Mouse (Mus musculus): Measurements from ENCODE around the gene Mad1l1. TPM values are rescaled to one million over a fixed set of nuclear protein-coding genes. Genes with fewer than 3 reads are reported as not detected.

Mad1l1 gene
- polyA plus RNA-seq, 1 experiment from 2014 or later, result 57.9 TPM

DNA sequence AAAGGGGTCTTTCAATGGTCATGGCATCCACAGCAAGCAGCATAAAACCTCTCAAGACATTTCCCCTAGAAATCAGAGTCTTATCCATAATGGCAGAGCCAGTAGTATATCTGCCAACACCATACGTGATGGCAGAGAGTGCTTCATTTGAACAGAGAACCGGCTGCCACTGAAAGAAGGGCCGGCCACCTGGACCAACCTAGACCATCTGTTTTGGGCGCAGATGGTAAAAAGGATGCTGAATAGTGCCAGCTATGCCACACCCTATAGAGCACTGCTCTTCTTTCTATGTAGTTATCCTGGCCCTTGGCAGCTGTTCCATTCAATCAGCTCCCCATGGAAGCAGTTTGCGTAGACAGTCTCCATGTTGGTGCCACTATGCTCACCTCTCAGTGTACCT lies 222.6 kb downstream of the Mad1l1 start:
- 96% methylated on average over 5 of the region's 5 CpGs for WGBS
- Histone ChIP-seq H3K27me3 (ENCODE audit: low read depth, poor library complexity, severe bottlenecking) (no peaks in the 10 kb centered on the region), H3K9me3 (replicated peaks) (no peaks in the 10 kb centered on the region), H3K36me3 (peaks cover 13% of the 10 kb centered on the region; the same call in 1 of the 2 replicates), H3K27ac (replicated peaks) (no peak overlapping the region), H3K4me3 (no peak overlapping the region), H3K4me1 (peaks cover 17% of the 10 kb centered on the region)
- no peak for DNase-seq (ENCODE audit: low spot score)

DNA sequence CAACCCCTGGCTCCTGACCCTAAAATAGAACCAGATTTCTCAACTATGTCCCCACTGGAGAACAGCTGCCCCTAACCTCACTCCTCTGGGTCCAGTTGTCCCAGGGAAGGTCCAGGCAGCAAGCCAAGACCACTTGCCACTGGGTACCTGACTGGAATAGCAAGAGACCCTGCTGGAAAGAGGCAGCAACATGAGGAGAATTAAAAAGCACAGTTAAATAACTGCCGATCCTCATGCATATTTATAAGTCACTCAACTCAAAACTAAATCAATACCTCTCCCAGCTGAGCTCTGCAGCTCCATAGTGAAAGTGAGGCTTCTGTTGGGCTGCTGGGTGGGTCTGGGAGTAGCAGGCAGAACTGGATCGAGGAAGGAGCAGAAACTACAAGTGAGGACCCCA lies 226.1 kb downstream of the Mad1l1 start:
- peak overlapping the region; percentile 68; the same call in 1 of the 2 replicates for H3K27ac ChIP-seq (replicated peaks)
- no peak for DNase-seq (ENCODE audit: low spot score)
- no peaks in the 10 kb centered on the region for H3K9me3 ChIP-seq (replicated peaks)
- H3K4me1 ChIP-seq, result peaks cover 17% of the 10 kb centered on the region
- peaks cover 23% of the 10 kb centered on the region for H3K36me3 ChIP-seq
- H3K4me3 ChIP-seq, result no peak overlapping the region
- WGBS, result 59% methylated on average over 2 of the region's 2 CpGs
- no peaks in the 10 kb centered on the region for H3K27me3 ChIP-seq (ENCODE audit: low read depth, poor library complexity, severe bottlenecking)

DNA sequence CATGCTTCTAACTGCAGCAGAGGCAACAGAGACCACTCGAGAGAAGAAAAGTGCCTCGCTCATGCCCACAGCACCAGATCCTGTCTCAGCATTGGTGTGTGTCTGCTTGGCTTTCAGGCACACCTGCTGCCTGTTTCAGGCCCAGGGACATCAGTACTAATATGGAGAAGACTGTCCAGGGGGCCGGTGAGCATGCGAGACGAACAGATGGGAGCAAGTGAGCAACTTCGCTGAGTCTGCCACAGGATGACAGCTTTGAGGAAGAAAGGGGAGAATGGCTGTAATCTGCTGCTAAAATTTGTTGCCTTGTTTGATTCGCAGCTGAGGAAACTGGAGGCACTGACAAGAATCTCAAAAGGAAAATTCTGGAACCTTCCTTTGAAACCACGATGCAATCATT lies 227.9 kb downstream of the Mad1l1 start:
- Histone ChIP-seq H3K27ac (replicated peaks) (no peak overlapping the region), H3K27me3 (ENCODE audit: low read depth, poor library complexity, severe bottlenecking) (no peaks in the 10 kb centered on the region)
- WGBS, result 94% methylated on average over 8 of the region's 8 CpGs

DNA sequence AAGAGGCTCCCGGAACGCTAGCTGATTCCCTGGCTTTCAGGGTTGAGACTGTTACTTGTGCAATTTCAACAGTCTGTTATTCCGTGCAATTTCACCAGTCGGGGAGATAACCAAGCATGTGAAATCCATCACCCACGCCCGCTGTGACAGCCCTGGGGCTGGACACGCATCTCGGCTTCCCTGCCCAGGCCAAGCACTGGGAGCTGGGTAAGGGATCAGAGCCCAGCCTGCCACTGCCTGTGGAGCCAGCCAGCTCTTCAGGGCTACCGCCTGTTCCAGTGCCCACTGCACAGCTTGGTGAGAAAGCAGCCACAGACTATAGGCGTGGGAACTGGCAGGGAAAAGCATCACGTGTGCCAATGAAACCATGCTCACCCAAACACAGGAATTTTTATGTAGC lies 229.8 kb downstream of the Mad1l1 start:
- Histone ChIP-seq H3K4me1 (peaks cover 17% of the 10 kb centered on the region), H3K27ac (replicated peaks) (no peak overlapping the region), H3K36me3 (peaks cover 36% of the 10 kb centered on the region), H3K9me3 (replicated peaks) (no peaks in the 10 kb centered on the region), H3K4me3 (no peak overlapping the region), H3K27me3 (ENCODE audit: low read depth, poor library complexity, severe bottlenecking) (no peaks in the 10 kb centered on the region)
- no peak for DNase-seq (ENCODE audit: low spot score)
- 92% methylated on average over 11 of the region's 11 CpGs for WGBS

More for the DNA sequence above, 227.9 kb downstream of the Mad1l1 start:
- DNase-seq (ENCODE audit: low spot score), result no peak
- Histone ChIP-seq H3K4me1 (peaks cover 17% of the 10 kb centered on the region), H3K4me3 (no peak overlapping the region), H3K36me3 (peaks cover 17% of the 10 kb centered on the region), H3K9me3 (replicated peaks) (no peaks in the 10 kb centered on the region)

DNA sequence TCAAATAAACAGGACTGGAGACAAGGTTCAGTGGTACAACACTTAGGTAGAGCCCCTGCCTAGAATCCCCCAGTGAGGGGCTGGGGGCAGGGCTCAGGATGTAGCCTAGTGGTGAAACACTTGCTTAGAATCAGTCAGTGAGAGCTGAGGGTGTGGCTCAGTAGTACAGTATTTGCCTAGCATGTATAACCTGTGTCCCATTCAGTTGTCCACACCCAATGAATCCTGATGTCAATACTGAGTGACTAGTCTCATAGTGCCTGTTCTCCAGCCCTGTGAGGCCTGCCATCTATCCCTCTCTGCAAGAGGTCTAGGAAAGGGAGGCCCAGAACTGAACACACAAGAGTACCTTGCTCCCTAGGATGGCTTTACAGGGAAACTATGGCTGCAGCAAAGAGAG lies 232.1 kb downstream of the Mad1l1 start:
- H3K36me3 ChIP-seq, result peaks cover 55% of the 10 kb centered on the region

DNA sequence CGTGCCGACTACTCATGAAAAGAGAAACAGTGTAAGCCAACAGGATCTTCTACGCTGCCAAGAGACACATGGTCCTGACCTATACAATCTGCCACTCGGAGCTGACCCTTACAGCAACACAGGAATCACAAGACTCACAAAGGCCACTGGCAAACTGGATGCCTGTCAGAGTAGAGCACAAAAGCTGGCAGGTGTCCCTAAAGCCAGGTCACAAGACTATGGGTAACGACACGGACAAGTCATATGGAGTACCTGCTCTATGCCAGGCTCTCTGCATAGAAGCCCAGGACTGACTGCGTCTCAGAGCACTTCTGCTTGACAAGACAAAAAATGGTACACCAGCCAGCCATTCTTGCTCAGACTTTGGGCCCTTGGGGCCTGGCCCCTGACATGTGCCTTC lies 234.1 kb downstream of the Mad1l1 start:
- no peak for DNase-seq (ENCODE audit: low spot score)
- H3K27ac ChIP-seq (replicated peaks), result no peak overlapping the region
- H3K9me3 ChIP-seq (replicated peaks), result no peaks in the 10 kb centered on the region
- peaks cover 58% of the 10 kb centered on the region for H3K36me3 ChIP-seq
- H3K4me1 ChIP-seq, result no peaks in the 10 kb centered on the region
- WGBS, result 92% methylated on average over 7 of the region's 7 CpGs
- no peak overlapping the region for H3K4me3 ChIP-seq
- no peaks in the 10 kb centered on the region for H3K27me3 ChIP-seq (ENCODE audit: low read depth, poor library complexity, severe bottlenecking)

More for the DNA sequence above, 232.1 kb downstream of the Mad1l1 start:
- no peaks in the 10 kb centered on the region for H3K9me3 ChIP-seq (replicated peaks)
- H3K27me3 ChIP-seq (ENCODE audit: low read depth, poor library complexity, severe bottlenecking), result no peaks in the 10 kb centered on the region
- H3K27ac ChIP-seq (replicated peaks), result no peak overlapping the region
- H3K4me3 ChIP-seq, result no peak overlapping the region
- DNase-seq (ENCODE audit: low spot score), result no peak
- no peaks in the 10 kb centered on the region for H3K4me1 ChIP-seq

DNA sequence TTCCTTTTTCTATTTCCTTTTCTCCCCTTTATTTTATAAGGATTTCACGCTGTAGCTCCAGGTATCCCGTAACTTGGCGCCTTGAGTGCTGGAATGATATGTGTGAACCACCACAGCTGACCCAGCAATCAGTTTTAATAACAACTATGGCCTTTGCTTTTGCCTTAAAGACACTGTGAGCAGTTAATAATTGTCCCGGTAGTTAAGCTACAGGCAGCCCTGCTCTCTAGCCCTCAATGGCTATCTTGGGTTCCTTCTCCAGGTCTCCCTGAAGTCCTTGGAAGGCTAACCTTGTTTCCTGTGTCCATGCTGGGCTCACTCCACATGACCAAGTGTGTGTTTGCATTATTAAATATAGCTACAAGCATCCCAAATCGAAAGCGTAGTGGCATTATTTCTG lies 237.0 kb downstream of the Mad1l1 start:
- Histone ChIP-seq H3K36me3 (peaks cover 72% of the 10 kb centered on the region), H3K4me1 (no peaks in the 10 kb centered on the region), H3K9me3 (replicated peaks) (no peaks in the 10 kb centered on the region), H3K27ac (replicated peaks) (no peak overlapping the region), H3K27me3 (ENCODE audit: low read depth, poor library complexity, severe bottlenecking) (no peaks in the 10 kb centered on the region), H3K4me3 (no peak overlapping the region)
- WGBS, result 95% methylated on average over 6 of the region's 6 CpGs
- no peak for DNase-seq (ENCODE audit: low spot score)

DNA sequence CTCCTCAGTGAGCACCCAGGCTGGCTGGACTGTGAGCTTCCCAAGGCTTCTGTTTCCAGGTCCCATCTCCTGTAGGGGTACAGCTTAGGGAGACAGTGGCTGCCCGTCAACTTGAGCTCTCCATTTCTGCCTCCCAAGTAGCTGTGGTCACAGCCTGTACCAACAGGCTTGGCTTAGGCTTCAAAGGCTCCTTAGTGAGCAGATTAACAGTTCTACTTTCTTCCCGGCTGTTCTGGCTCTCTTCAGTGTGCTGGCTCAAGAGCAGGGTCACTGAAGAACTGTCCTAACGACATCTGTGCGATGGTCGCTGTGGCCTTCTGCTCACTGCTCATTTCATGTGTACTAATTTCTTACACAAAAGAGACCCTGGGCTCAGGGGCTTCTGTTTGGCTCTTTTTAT lies 237.4 kb downstream of the Mad1l1 start:
- Histone ChIP-seq H3K27ac (replicated peaks) (no peak overlapping the region), H3K4me1 (no peaks in the 10 kb centered on the region), H3K27me3 (ENCODE audit: low read depth, poor library complexity, severe bottlenecking) (no peaks in the 10 kb centered on the region), H3K4me3 (no peak overlapping the region), H3K36me3 (peaks cover 72% of the 10 kb centered on the region), H3K9me3 (replicated peaks) (no peaks in the 10 kb centered on the region)
- WGBS, result 78% methylated on average over 5 of the region's 5 CpGs
- DNase-seq (ENCODE audit: low spot score), result no peak

DNA sequence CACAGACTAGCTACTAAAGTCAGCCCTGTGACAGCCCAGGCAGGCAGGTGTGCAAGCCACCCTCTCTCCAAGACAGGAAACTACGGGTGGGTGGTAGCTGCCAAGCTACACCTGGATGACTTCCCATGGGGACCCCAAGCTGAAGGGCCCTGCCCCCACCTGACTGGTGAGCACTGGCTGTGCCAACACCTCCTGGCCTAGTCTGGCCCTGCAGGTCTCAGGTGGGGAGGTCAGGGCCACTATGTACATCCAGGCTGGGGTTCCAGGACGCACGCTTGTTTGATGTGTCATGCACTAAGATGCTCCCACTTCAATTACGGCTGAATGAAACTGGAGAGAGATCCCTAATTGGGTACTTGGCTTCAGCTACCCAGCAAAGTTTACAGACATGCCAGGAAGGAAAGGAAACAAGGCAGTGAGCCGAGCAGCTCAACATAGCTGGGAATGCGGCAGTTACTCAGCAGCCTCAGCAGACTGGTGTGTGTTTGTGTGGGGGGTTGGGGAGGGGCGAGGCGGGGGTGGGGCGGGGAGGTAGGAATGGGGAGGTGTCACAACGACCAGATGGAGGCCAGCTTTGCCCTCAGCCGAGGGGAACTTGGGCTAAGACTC lies 239.0 kb downstream of the Mad1l1 start:
- Histone ChIP-seq H3K9me3 (replicated peaks) (no peaks in the 10 kb centered on the region), H3K4me3 (no peak overlapping the region), H3K36me3 (peaks cover 60% of the 10 kb centered on the region), H3K27ac (replicated peaks) (no peak overlapping the region), H3K4me1 (no peaks in the 10 kb centered on the region), H3K27me3 (ENCODE audit: low read depth, poor library complexity, severe bottlenecking) (no peaks in the 10 kb centered on the region)
- WGBS, result 68% methylated on average over 11 of the region's 11 CpGs
- DNase-seq (ENCODE audit: low spot score), result no peak

DNA sequence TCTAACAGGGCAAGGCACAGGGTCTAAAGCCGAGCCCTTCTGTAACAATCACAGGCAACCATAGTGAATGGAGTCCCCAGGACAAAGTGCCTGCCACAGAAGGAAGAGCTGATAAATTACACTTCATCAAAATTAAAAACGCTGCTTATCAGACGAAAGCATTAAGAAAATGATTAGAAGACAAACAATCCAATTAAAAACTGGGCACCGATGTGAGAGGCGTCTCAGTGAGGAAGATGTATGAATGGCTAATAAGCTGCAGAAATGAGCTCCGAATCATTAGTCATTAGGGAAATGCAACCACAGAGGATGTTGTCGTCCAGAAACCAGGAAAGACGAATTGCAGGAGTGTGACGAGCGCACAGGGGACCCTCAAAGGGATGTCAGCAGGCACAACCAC lies 240.3 kb downstream of the Mad1l1 start:
- WGBS, result 87% methylated on average over 10 of the region's 10 CpGs
- no peak for DNase-seq (ENCODE audit: low spot score)
- H3K27ac ChIP-seq (replicated peaks), result no peak overlapping the region
- no peak overlapping the region for H3K4me3 ChIP-seq
- no peaks in the 10 kb centered on the region for H3K4me1 ChIP-seq
- no peaks in the 10 kb centered on the region for H3K27me3 ChIP-seq (ENCODE audit: low read depth, poor library complexity, severe bottlenecking)
- H3K9me3 ChIP-seq (replicated peaks), result no peaks in the 10 kb centered on the region
- H3K36me3 ChIP-seq, result peaks cover 52% of the 10 kb centered on the region

DNA sequence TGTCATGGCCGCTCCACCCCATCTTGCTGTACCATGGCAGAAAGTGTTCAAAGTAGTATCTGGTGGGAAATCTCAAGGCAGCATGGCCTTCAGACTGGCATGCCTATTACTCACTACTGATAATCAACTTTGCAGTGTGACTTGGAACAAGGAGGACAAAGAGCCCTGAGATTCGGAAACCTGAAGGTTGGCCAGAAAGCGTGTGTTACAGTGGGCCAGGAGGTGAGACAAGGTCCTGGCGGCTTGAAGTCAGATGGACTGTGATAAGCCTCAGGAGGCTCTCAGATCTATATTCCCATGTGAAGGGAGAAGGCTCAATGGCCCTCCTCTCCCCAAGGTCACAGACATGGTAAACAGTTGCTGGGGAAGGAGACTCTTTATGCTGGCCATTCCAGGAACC lies 241.8 kb downstream of the Mad1l1 start:
- no peak overlapping the region for H3K27ac ChIP-seq (replicated peaks)
- WGBS, result 96% methylated on average over 4 of the region's 4 CpGs
- no peaks in the 10 kb centered on the region for H3K27me3 ChIP-seq (ENCODE audit: low read depth, poor library complexity, severe bottlenecking)
- DNase-seq (ENCODE audit: low spot score), result no peak
- no peak overlapping the region for H3K4me3 ChIP-seq
- H3K36me3 ChIP-seq, result peaks cover 43% of the 10 kb centered on the region
- peaks cover under 1% of the 10 kb centered on the region; the same call in 1 of the 2 replicates for H3K4me1 ChIP-seq
- H3K9me3 ChIP-seq (replicated peaks), result no peaks in the 10 kb centered on the region

DNA sequence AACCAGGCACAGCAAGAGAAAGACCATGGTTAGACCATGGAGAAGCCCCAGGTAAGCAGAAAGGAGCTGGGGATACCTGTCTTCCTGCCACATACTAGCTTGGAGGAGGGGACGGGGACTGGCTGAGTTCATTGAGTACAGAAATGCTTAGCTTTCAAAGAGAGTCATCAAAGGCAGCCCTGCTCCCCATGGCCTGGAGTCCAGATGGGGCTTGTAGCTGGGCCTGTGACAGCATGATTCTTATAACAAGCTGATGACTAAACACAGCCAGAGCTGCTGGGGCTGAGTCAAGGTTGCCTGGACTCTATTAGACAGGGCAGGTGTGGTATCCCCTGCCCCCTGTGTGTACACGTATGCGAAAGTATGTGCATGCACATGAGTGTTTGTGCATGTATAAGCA lies 242.9 kb downstream of the Mad1l1 start:
- DNase-seq (ENCODE audit: low spot score), result no peak
- Histone ChIP-seq H3K27ac (replicated peaks) (no peak overlapping the region), H3K36me3 (peaks cover 35% of the 10 kb centered on the region), H3K4me3 (no peak overlapping the region), H3K9me3 (replicated peaks) (no peaks in the 10 kb centered on the region), H3K27me3 (ENCODE audit: low read depth, poor library complexity, severe bottlenecking) (no peaks in the 10 kb centered on the region), H3K4me1 (peaks cover 11% of the 10 kb centered on the region)
- 93% methylated on average over 3 of the region's 3 CpGs for WGBS

DNA sequence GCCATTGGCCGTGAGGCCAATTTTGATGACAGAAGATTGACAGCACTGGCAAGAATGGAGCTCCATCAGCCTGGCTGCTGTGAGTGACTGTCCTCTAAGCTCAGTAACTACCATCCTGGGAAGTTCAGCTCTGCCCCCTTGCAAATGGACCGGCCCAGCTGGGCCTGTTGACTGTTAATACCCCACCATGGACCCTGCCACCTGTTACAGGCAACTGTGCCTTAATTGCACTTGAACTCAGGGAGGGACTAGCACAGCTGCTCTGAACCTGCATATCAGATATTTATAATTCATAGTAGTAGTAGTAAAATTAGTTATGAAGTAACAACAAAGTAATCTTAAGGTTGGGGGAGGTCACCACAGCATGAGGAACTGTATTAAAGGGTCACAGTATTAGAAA lies 244.9 kb downstream of the Mad1l1 start:
- H3K4me1 ChIP-seq, result peaks cover 14% of the 10 kb centered on the region
- no peak overlapping the region for H3K27ac ChIP-seq (replicated peaks)
- peaks cover 22% of the 10 kb centered on the region; the same call in 1 of the 2 replicates for H3K36me3 ChIP-seq
- H3K27me3 ChIP-seq (ENCODE audit: low read depth, poor library complexity, severe bottlenecking), result no peaks in the 10 kb centered on the region
- WGBS, result 89% methylated on average over 2 of the region's 2 CpGs
- H3K9me3 ChIP-seq (replicated peaks), result no peaks in the 10 kb centered on the region
- no peak for DNase-seq (ENCODE audit: low spot score)
- no peak overlapping the region for H3K4me3 ChIP-seq
